Mouse (Mus musculus): ENCODE results near the gene Nptx1. TPM values are rescaled to one million over a fixed set of nuclear protein-coding genes. Genes with fewer than 3 reads are reported as not detected.

Gene Nptx1
- total and polyA plus RNA-seq, 3 experiments, result 0.11 TPM; not detected in 2

DNA sequence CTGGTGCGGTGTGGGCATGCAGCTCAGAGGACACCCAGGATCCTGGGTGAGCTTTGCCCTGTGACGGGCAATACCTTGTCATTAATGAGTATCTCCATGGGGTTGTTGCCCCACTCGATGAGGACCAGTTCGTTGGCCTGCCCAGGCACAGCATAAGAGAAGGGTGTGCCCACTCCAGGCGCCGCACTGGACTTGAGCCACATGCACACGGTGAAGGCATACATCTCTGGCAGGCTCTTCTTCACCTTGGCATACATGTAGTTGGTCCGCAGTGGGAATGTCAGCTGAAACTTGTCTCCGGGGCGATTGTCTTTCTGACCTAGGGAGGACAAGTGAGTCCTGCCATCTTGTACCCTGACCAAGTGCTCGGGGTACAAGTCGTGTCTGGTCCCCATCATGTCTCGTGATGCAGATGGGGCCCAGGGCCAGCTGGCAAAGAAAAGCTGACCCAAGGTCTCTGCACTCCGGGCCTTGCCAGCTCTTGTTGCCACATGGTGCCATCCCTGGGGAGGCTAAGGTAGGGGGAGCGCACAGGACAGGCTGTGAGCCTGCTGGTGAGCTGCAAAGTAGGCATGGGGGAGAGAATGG is 2.9 kb downstream of the Nptx1 start:
- no peak for DNase-seq (ENCODE audit: low spot score)
- Histone ChIP-seq H3K4me1 (ENCODE audit: insufficient read depth, low read depth, low read length) (no peaks in the 10 kb centered on the region; the same call in 1 of the 2 replicates), H3K4me3 (ENCODE audit: low read depth, low read length) (no peak overlapping the region), H3K27me3 (ENCODE audit: insufficient read depth, low read length) (peaks cover 81% of the 10 kb centered on the region), H3K9me3 (replicated peaks) (peaks cover 33% of the 10 kb centered on the region), H3K36me3 (replicated peaks) (no peaks in the 10 kb centered on the region)
- TF ChIP-seq POLR2AphosphoS5 (IDR thresholded peaks at IDR 0.05; ENCODE audit: insufficient replicate concordance, low read depth, low read length), result no peak
- no peak for TF ChIP-seq GATA2 (IDR thresholded peaks at IDR 0.05; ENCODE audit: borderline replicate concordance, low read depth, low read length)
- no peak for TF ChIP-seq CTCF (IDR thresholded peaks at IDR 0.05; ENCODE audit: low read depth, low read length)
- no peak for TF ChIP-seq TAL1 (conservative IDR thresholded peaks at IDR 0.05; ENCODE audit: low read depth, low read length)
- TF ChIP-seq GATA1 (IDR thresholded peaks at IDR 0.05; ENCODE audit: borderline replicate concordance, low read length), result no peak
- no peak for ATAC-seq (ENCODE audit: extremely low read depth, insufficient number of reproducible peaks, low FRiP score, poor library complexity, severe bottlenecking)

DNA sequence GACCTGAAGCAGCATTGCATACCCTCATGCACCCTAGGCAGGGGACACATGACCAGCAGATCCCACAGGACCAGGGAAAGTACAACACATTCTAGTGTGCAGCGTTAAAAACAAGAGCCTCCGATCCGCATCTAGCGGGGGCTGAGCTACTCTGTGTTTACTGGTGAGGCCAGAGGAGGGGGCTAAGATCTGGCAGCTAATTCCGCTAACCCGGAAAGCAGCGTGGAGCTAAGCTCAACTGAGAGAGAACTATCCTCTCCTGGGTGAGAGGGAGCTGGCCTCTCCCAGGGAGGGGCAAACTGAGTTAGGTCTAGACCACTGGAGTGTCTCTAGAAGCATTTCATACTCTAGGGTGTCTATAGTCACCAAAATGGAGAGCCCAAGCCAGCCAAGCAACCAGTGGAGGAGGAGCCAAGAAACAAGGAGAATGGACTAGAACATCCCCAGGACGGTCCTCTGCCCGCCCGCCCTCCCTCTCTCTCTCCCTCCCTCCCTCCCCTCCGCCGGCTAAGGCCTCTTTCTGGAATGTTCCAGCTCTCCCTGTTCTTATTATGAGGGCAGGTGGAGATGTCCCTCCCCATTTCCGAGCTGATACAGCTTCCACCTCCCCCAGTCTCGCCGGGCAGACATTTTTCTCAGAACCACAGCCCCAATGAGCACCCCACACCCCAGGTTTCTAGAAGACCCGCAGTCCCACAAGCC is 3.6 kb downstream of the Nptx1 start:
- H3K9me3 ChIP-seq (replicated peaks), result peaks cover 27% of the 10 kb centered on the region
- no peaks in the 10 kb centered on the region; the same call in 1 of the 2 replicates for H3K4me1 ChIP-seq (ENCODE audit: insufficient read depth, low read depth, low read length)
- peaks cover 76% of the 10 kb centered on the region for H3K27me3 ChIP-seq (ENCODE audit: insufficient read depth, low read length)
- H3K4me3 ChIP-seq (ENCODE audit: low read depth, low read length), result no peak overlapping the region
- DNase-seq (ENCODE audit: low spot score) (no peak), ATAC-seq (ENCODE audit: extremely low read depth, insufficient number of reproducible peaks, low FRiP score, poor library complexity, severe bottlenecking) (no peak)
- TF ChIP-seq TAL1 (conservative IDR thresholded peaks at IDR 0.05; ENCODE audit: low read depth, low read length), result no peak
- TF ChIP-seq POLR2AphosphoS5 (IDR thresholded peaks at IDR 0.05; ENCODE audit: insufficient replicate concordance, low read depth, low read length), result no peak
- TF ChIP-seq CTCF (IDR thresholded peaks at IDR 0.05; ENCODE audit: low read depth, low read length), result no peak
- TF ChIP-seq GATA1 (IDR thresholded peaks at IDR 0.05; ENCODE audit: borderline replicate concordance, low read length), result no peak
- TF ChIP-seq GATA2 (IDR thresholded peaks at IDR 0.05; ENCODE audit: borderline replicate concordance, low read depth, low read length), result no peak
- no peaks in the 10 kb centered on the region for H3K36me3 ChIP-seq (replicated peaks)

GRCm38 (mm10) chr11:119542886-119543285 is 4.7 kb downstream of the Nptx1 start:
- DNase-seq (ENCODE audit: low spot score) (no peak), ATAC-seq (ENCODE audit: extremely low read depth, insufficient number of reproducible peaks, low FRiP score, poor library complexity, severe bottlenecking) (no peak)
- no peaks in the 10 kb centered on the region for H3K36me3 ChIP-seq (replicated peaks)
- no peak overlapping the region for H3K4me3 ChIP-seq (ENCODE audit: low read depth, low read length)
- H3K9me3 ChIP-seq (replicated peaks), result peaks cover 16% of the 10 kb centered on the region
- H3K4me1 ChIP-seq (ENCODE audit: insufficient read depth, low read depth, low read length), result no peaks in the 10 kb centered on the region; the same call in 1 of the 2 replicates
- peaks cover 67% of the 10 kb centered on the region for H3K27me3 ChIP-seq (ENCODE audit: insufficient read depth, low read length)
- TF ChIP-seq POLR2AphosphoS5 (IDR thresholded peaks at IDR 0.05; ENCODE audit: insufficient replicate concordance, low read depth, low read length) (no peak), TAL1 (conservative IDR thresholded peaks at IDR 0.05; ENCODE audit: low read depth, low read length) (no peak), GATA2 (IDR thresholded peaks at IDR 0.05; ENCODE audit: borderline replicate concordance, low read depth, low read length) (no peak), CTCF (IDR thresholded peaks at IDR 0.05; ENCODE audit: low read depth, low read length) (no peak), GATA1 (IDR thresholded peaks at IDR 0.05; ENCODE audit: borderline replicate concordance, low read length) (no peak)

DNA sequence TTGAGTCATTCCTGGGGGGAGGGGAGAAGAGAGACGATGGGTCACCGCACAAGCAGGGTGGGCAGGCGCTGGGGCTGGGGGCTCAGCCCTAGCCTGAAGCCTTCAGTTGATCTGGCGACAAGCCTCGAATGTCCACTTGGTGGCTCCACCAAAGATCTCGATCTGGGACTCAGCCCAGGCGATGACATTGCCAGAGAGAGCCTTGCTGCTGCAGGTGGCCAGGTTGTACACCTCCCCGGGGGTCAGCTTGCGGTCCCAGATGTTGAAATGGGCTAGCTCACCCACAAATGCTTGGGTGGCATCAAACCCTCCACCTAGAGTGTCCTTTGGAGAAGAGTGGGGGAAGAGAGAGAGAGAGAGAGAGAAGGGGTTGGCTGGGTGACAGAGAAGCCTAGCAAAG is 5.2 kb downstream of the Nptx1 start:
- peaks cover 11% of the 10 kb centered on the region for H3K9me3 ChIP-seq (replicated peaks)
- ATAC-seq (ENCODE audit: extremely low read depth, insufficient number of reproducible peaks, low FRiP score, poor library complexity, severe bottlenecking) (no peak), DNase-seq (ENCODE audit: low spot score) (no peak)
- no peaks in the 10 kb centered on the region for H3K36me3 ChIP-seq (replicated peaks)
- H3K4me1 ChIP-seq (ENCODE audit: insufficient read depth, low read depth, low read length), result no peaks in the 10 kb centered on the region; the same call in 1 of the 2 replicates
- TF ChIP-seq GATA1 (IDR thresholded peaks at IDR 0.05; ENCODE audit: borderline replicate concordance, low read length) (no peak), TAL1 (conservative IDR thresholded peaks at IDR 0.05; ENCODE audit: low read depth, low read length) (no peak), POLR2AphosphoS5 (IDR thresholded peaks at IDR 0.05; ENCODE audit: insufficient replicate concordance, low read depth, low read length) (no peak), CTCF (IDR thresholded peaks at IDR 0.05; ENCODE audit: low read depth, low read length) (no peak), GATA2 (IDR thresholded peaks at IDR 0.05; ENCODE audit: borderline replicate concordance, low read depth, low read length) (no peak)
- H3K27me3 ChIP-seq (ENCODE audit: insufficient read depth, low read length), result peaks cover 67% of the 10 kb centered on the region
- no peak overlapping the region for H3K4me3 ChIP-seq (ENCODE audit: low read depth, low read length)

DNA sequence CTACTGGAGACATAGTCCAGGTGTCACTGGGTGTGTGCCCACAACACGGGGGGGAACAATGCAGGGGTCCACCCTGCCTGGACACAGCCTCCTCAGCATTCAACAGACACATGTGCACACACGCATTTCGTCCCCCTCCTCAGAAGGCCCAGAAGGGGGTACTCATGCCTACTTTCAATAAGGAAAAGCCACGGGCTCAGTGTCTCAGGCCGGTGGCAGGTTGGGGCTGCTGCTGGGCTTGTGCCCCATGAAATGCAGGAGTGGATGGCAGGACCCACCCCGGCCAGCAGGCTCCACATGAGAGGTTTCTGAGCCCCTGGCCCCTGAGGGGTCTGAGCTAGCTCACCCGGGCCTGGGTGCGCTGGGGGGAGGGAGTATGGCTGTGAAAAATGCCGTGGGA is 6.5 kb downstream of the Nptx1 start:
- Histone ChIP-seq H3K9me3 (replicated peaks) (no peaks in the 10 kb centered on the region), H3K27me3 (ENCODE audit: insufficient read depth, low read length) (peaks cover 56% of the 10 kb centered on the region)

DNA sequence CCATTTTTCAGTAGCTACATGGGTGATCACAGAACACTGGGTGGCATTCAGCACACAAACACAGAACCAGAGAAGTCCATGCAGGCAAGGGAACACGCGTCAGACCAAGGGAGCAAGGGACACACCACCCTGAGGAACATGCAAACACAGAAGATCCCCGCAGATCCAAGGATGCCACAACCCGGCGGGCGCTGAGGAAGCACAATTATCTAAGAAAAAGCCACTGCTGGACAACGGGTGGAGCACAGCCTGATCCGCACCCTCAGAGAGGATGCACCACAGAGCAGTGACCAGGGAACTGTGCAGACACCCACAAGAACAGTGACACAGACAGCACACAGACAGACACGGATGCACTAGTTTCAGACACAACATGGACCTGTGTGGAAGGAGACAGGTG is 7.0 kb downstream of the Nptx1 start:
- ATAC-seq (ENCODE audit: extremely low read depth, insufficient number of reproducible peaks, low FRiP score, poor library complexity, severe bottlenecking) (no peak), DNase-seq (ENCODE audit: low spot score) (no peak)
- Histone ChIP-seq H3K36me3 (replicated peaks) (no peaks in the 10 kb centered on the region), H3K9me3 (replicated peaks) (no peaks in the 10 kb centered on the region), H3K4me1 (ENCODE audit: insufficient read depth, low read depth, low read length) (no peaks in the 10 kb centered on the region; the same call in 1 of the 2 replicates), H3K27me3 (ENCODE audit: insufficient read depth, low read length) (peaks cover 51% of the 10 kb centered on the region), H3K4me3 (ENCODE audit: low read depth, low read length) (no peak overlapping the region)
- TF ChIP-seq GATA1 (IDR thresholded peaks at IDR 0.05; ENCODE audit: borderline replicate concordance, low read length) (no peak), CTCF (IDR thresholded peaks at IDR 0.05; ENCODE audit: low read depth, low read length) (no peak), TAL1 (conservative IDR thresholded peaks at IDR 0.05; ENCODE audit: low read depth, low read length) (no peak), GATA2 (IDR thresholded peaks at IDR 0.05; ENCODE audit: borderline replicate concordance, low read depth, low read length) (no peak), POLR2AphosphoS5 (IDR thresholded peaks at IDR 0.05; ENCODE audit: insufficient replicate concordance, low read depth, low read length) (no peak)

More for the DNA sequence above, 6.5 kb downstream of the Nptx1 start:
- H3K4me3 ChIP-seq (ENCODE audit: low read depth, low read length), result no peak overlapping the region
- TF ChIP-seq CTCF (IDR thresholded peaks at IDR 0.05; ENCODE audit: low read depth, low read length), result no peak
- TF ChIP-seq POLR2AphosphoS5 (IDR thresholded peaks at IDR 0.05; ENCODE audit: insufficient replicate concordance, low read depth, low read length), result no peak
- no peak for TF ChIP-seq GATA2 (IDR thresholded peaks at IDR 0.05; ENCODE audit: borderline replicate concordance, low read depth, low read length)
- no peak for TF ChIP-seq GATA1 (IDR thresholded peaks at IDR 0.05; ENCODE audit: borderline replicate concordance, low read length)
- TF ChIP-seq TAL1 (conservative IDR thresholded peaks at IDR 0.05; ENCODE audit: low read depth, low read length), result no peak
- DNase-seq (ENCODE audit: low spot score) (no peak), ATAC-seq (ENCODE audit: extremely low read depth, insufficient number of reproducible peaks, low FRiP score, poor library complexity, severe bottlenecking) (no peak)
- H3K36me3 ChIP-seq (replicated peaks), result no peaks in the 10 kb centered on the region
- H3K4me1 ChIP-seq (ENCODE audit: insufficient read depth, low read depth, low read length), result no peaks in the 10 kb centered on the region; the same call in 1 of the 2 replicates
